Mouse (Mus musculus) ES-Bruce4 (cell line): ENCODE data around the gene Ccdc141.

ENCODE experiments used
- CTCF ChIP-seq: IDR thresholded peaks from one replicate; pipeline ENCODE4 v1.8.1; 2011; ENCODE audit warnings: low read depth, low read length
- EP300 ChIP-seq: IDR thresholded peaks from 2 replicates; pipeline ENCODE4 v1.6.1; 2011; ENCODE audit warnings: low read depth, low read length; ENCODE audit not compliant: insufficient read depth
- POLR2A ChIP-seq: IDR thresholded peaks from one replicate; pipeline ENCODE4 v1.8.1; 2011; ENCODE audit warnings: low read length; ENCODE audit not compliant: insufficient read depth

DNA sequence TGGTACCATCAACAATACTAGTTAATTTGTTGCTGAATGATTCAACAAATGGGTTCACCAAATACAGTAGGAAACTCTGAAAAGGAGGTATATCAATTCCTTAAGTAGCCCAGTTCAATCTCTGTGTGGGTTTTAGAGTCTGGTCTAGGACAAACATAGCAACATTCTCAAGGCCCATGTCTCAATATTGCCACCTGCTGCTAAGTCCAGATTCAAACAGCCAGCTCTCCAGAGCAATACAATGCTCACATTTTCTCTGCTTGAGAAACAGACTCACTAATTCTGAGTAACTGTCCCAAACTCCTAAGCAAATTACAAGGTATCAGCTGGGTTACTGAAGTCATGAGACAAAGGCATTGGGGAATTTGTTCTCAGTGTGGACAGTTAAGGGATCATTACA lies 85.8 kb downstream of the Ccdc141 start:
- TF ChIP-seq POLR2A: no peak
- TF ChIP-seq CTCF: no peak
- TF ChIP-seq EP300: no peak
